Mouse (Mus musculus): ENCODE data around the gene Blzf1.

GRCm38 (mm10) chr1:164251438-164251837, 55.9 kb downstream of the Blzf1 start:
- TF ChIP-seq ZC3H11A (IDR thresholded peaks at IDR 0.05; ENCODE audit: borderline replicate concordance, low read depth, low read length) (no peak), CHD2 (IDR thresholded peaks at IDR 0.05; ENCODE audit: low read depth, low read length) (no peak), ZNF384 (IDR thresholded peaks at IDR 0.05; ENCODE audit: low read depth, low read length) (no peak), HCFC1 (IDR thresholded peaks at IDR 0.05; ENCODE audit: borderline replicate concordance, insufficient read depth, low read length) (no peak), MAFK (IDR thresholded peaks at IDR 0.05; ENCODE audit: insufficient read depth, low read depth, low read length) (no peak)

Measured in ES-E14 (cell line).